Mouse (Mus musculus) NIH3T3 (cell line): ENCODE results near the gene Pid1.

ENCODE experiments used
- DNase-seq: peaks from one replicate; pipeline ENCODE4 v3.0.0-alpha.2; 2012; ENCODE audit warnings: low read depth

Pid1 gene

GRCm38 (mm10) chr1:84056884-84057630 lies 306.9 kb downstream of the Pid1 start:
- no peak for DNase-seq

- no peak for DNase-seq
These were observed 307.7 kb downstream of the Pid1 start for GRCm38 (mm10) chr1:84056306-84056705.

GRCm38 (mm10) chr1:84025746-84026145 lies 338.2 kb downstream of the Pid1 start:
- DNase-seq: no peak

- DNase-seq: no peak
These were observed 351.1 kb downstream of the Pid1 start for GRCm38 (mm10) chr1:84012871-84013375.

- no peak for DNase-seq
These were observed 361.4 kb downstream of the Pid1 start for GRCm38 (mm10) chr1:84002630-84003029.
